Mouse (Mus musculus): ENCODE measurements around the gene Ahrr. TPM values are rescaled to one million over a fixed set of nuclear protein-coding genes. Genes with fewer than 3 reads are reported as not detected.

Gene Ahrr
- polyA plus RNA-seq, 1 experiment, result 2.0 TPM

DNA sequence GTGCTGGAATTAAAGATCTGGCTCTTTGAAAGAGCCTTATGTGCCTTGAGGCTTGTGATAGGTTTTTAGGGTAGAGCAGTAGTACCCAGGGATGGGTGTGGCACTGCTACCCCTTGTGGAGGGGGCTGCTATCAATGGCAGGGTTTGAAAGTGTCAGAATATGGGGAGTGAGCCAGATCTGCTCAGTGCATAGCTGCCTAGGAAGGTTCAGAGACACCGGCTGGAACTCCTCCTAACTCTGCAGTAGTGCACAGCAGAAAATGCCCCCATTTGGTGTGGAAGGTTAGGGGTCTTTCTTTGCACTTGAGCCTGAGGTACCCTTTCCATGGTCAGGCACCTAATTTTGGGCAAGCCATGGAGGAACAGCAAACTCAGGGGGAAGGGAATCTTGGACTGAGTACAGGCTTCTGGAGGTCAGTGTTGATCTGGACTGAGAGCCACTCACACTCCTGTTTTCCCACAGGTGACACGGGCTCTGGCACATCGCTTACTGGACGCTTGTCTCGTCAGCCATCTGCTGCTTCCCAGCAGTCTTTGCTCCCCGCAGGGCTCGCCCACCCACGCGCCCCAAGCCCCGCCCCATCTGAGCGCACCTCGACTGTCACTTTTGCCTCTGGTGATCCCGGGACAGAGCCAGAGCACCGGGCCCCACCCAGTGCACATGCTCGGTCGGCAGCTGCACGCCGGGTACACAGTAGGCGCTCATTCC is 125.6 kb downstream of the Ahrr start:
- DNase-seq (ENCODE audit: low read depth), result peak; percentile 70
- TF ChIP-seq CTCF (IDR thresholded peaks at IDR 0.05; ENCODE audit: borderline replicate concordance, extremely low read depth, insufficient read depth, insufficient read length), result no peak
- no peak for TF ChIP-seq POLR2A (IDR thresholded peaks at IDR 0.05; ENCODE audit: borderline replicate concordance, extremely low read depth, insufficient read depth, insufficient read length, poor library complexity, severe bottlenecking)

Other genes starting within 250 kb of the Ahrr start
- 9.1 and 12.1 TPM in 2 replicates for gene Cep72, start 230.0 kb downstream of the Ahrr start, polyA plus RNA-seq (2012; rRNA removed)
- gene Slc9a3, start 170.9 kb downstream of the Ahrr start, polyA plus RNA-seq (2012; rRNA removed), result 0.01 and 0.04 TPM in 2 replicates
- gene Exoc3, start 83.6 kb downstream of the Ahrr start, polyA plus RNA-seq (2012; rRNA removed), result 60.1 and 71.8 TPM in 2 replicates
- gene Pdcd6, start 25.2 kb upstream of the Ahrr start, polyA plus RNA-seq (2012; rRNA removed), result 112 and 144 TPM in 2 replicates
- gene Sdha, start 57.9 kb upstream of the Ahrr start, polyA plus RNA-seq (2012; rRNA removed), result 127 and 146 TPM in 2 replicates
- 14.7 and 19.8 TPM in 2 replicates for gene Ccdc127, start 58.0 kb upstream of the Ahrr start, polyA plus RNA-seq (2012; rRNA removed)
- gene Lrrc14b, start 71.7 kb upstream of the Ahrr start, polyA plus RNA-seq (2012; rRNA removed), result 0.11 TPM in 1 of 2 replicates, not detected in the other
- gene Zfp72, start 98.5 kb upstream of the Ahrr start, polyA plus RNA-seq (2012; rRNA removed), result 1.8 and 2.4 TPM in 2 replicates
- 38.5 and 60.1 TPM in 2 replicates for gene Ftl1-ps1, start 107.4 kb upstream of the Ahrr start, polyA plus RNA-seq (2012; rRNA removed)
- 5.8 and 7.3 TPM in 2 replicates for gene Zfp825, start 201.7 kb upstream of the Ahrr start, polyA plus RNA-seq (2012; rRNA removed)